Mouse (Mus musculus): Measurements from ENCODE around the gene Fahd1.

The Fahd1 gene

DNA sequence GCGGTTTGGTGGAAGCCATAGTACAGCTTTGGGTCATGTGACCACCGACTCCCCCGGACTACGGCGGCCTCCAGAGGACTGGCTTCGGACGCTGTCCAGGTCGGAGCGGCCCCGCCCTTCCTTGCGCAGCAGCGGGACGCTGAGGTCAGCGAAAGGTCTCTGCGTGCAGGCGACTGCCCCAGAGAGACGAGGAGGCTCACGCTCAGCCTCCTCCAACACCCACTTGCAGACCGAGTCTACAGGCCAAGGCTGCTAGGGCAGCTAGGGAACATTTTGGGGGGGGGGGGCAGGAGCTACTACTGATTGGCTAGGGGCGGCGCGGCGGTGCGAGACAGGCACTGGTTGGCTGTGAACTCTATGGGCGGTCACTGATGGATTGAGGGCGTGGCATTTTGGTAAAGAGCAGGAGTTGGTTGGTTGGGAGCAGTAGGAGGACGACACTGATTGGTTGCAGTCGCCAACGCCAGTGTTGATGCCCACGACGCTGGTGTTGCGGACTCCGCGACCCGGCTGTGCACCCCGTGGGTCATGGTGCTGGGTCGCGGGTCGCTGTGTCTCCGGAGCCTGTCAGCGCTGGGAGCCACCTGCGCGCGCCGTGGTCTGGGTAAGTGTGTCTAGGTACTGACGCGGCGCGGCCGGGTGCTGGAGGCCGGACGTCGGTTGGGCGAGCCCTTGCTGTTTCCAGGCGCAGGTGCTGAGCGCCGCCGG is at the start of gene Fahd1:
Gene Fahd1, minus strand, starts transcription at position 300 of the 708 bp plus-strand sequence.
- peak; percentile 99 for DNase-seq

DNA sequence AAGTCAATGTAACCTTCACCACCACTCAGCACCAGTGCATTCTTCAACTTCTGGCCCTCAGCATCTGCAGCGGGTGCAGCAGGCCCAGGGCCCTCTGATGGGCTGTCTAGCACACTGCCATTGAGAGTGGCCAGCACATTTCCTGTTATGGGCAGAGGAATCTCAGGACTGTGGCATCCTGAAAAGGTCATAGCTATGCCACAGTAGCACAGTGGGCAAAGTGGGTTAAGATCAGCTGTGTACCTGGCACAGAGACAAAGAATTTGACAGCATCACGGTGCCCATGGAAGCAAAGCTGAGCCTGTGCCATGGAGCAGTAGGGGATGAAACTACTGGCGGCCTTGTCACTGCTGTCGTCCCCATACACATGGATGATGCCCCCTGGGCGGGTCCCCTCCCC is 49.0 kb upstream of the Fahd1 start:
- peak; percentile 3 for DNase-seq

DNA sequence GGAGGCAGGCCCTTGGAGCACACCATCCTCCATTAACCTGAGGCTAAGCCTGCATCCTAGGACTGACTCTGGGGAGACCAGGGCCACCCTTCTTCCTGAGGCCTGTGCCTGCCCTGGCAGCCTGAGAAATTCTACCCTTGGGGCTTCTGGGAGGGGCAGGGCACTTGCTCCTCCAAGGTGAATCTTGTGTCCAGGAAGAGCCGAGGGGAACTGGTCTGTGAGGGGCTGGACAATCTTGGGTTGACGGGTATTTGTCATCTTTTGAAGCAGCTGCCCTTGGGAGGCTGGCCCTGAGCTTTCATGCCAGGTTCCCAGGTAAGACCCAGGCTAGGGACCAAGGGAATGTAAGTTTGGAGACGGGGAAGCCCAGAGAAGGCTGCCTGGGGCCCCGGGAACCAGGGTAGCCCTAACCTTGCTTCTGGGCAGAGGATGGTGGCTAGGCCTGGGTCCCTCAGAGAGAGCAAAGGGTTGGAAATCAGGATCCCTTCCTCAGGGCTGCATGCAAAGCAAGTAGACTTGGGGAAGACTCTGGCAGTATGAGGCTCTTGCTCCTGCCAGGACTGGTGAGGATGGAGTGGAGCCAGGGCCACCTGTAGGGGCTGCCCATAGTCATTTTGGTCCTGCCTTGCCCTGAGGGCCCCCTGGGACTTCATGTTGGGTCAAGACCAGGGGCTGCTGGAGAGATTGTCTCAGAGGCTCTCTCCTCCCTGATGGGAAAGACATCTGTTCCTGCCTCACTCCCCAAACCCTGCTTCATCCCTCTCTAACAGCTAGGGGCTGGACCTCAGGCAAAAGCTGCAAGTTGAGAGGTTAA is 48.1 kb upstream of the Fahd1 start:
- no peak for DNase-seq

DNA sequence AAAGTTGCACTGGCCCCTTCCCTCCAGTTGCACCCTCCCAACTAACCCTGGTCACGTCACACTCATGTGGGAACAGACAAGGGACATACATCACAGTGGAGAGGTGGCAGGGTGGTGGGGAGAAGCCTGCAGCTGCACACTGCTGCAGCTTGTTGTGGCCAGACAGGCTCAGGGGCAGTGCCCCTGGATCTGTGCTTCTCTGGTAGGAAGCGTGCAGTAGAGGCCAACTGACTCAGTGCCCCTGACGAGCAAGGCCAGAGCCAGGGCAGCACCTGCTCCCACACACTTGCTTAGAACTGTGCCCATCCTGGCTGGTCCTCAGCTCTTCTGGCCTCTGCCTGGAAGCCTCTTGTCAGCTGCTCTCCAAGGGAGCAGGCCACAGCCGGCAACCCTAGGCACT is 47.4 kb upstream of the Fahd1 start:
- DNase-seq = no peak

DNA sequence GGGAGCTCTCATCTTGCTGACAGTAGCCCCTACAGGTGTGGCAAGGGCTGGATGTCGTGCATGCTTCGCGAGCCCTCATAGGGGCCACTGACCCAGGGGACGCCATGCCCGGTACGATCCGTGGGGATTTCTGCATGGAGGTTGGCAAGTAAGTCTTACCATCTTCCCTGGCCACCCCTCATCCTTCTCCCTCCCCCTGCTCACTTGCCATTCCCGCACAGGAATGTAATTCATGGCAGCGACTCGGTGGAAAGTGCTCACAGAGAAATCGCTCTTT is 46.8 kb upstream of the Fahd1 start:
- no peak for DNase-seq

DNA sequence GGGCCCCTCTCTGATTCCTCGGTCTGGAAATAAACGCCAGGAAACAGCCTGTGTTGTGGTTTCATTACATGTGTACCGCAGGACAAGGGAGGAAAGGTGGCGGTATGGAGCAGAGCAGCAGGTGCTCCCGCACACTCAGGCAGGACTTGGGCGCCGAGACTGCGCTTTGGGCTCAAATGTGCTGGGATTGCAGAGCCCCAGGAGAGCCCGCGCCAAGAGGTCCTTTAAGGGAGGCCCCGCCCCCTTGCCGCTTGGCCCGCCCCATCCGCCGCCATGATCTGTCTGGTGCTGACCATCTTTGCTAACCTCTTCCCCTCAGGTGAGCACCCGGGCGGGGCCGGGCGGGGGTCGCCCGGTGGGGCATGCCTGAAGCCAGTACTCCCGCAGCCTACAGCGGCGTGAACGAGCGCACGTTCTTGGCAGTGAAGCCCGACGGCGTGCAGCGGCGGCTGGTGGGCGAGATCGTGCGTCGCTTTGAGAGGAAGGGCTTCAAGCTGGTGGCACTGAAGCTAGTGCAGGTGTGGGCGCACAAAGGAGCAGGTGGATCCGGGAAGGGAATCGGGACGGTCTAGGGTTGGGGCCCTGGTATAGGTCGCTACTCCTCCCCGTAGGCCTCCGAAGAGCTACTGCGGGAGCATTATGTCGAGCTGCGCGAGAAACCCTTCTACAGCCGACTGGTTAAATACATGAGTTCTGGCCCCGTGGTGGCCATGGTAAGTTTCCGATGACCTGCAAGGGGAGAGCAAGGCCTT is 46.3 kb upstream of the Fahd1 start, which contains the start of gene Nme3:
Gene Nme3, plus strand, starts transcription at position 260 of the 752 bp plus-strand sequence.
- peak; percentile 79 for DNase-seq

DNA sequence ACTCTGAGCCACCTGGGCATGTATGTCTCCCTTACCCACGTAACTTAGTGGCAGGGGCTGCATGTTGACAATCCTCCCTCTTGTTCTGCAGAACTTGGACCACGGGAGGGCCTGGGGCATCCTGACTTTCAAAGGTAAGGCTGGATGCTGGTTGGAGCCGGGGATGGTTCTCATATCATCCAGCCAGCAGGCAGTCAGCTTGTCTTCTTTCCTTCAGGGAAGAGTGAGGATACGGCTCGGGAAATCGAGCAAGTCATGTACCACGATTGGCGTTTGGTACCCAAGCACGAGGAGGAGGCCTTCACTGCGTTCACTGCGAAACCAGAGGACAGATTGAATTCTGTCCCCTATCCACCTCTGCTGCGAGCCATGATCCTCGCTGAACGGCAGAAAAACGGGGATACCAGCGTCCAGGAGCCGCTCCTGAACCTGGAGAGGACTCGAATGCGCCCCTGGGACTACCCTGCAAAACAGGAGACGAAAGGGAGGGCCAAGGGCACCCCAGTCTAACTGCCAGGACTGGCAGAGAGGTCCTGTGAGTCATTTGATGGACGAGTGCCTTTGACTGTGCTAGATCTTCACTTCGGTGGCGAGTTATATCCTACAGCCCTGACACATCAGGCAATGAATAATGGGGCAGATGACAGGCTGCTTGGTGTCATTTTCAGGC is 45.5 kb upstream of the Fahd1 start:
- DNase-seq = no peak

DNA sequence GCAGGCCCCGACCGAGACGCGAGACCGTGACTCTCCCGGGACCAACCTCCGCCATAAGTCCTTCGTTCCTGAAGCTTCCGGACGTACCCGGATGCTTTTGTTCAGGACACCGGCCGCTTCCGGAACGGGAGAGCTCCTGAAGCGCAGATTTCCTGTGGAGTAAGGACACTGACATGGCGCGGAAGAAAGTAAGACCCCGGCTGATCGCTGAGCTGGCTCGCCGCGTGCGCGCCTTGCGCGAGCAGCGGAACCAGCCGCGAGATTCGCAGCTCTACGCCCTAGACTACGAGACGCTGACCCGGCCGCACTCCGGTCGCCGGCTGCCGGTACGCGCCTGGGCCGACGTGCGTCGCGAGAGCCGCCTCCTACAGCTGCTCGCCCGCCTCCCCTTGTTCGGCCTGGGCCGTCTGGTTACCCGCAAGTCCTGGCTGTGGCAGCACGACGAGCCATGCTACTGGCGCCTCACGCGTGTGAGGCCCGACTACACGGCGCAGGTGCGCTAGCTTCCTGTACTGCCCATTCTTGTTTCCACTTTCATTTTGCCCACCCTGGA is 44.9 kb upstream of the Fahd1 start, which contains the start of the genes Eme2 and Mrps34:
Gene Eme2, minus strand, starts transcription at position 93 of the 553 bp plus-strand sequence.
Gene Mrps34, plus strand, starts transcription at position 122 of the 553 bp plus-strand sequence.
- peak; percentile 80 for DNase-seq

DNA sequence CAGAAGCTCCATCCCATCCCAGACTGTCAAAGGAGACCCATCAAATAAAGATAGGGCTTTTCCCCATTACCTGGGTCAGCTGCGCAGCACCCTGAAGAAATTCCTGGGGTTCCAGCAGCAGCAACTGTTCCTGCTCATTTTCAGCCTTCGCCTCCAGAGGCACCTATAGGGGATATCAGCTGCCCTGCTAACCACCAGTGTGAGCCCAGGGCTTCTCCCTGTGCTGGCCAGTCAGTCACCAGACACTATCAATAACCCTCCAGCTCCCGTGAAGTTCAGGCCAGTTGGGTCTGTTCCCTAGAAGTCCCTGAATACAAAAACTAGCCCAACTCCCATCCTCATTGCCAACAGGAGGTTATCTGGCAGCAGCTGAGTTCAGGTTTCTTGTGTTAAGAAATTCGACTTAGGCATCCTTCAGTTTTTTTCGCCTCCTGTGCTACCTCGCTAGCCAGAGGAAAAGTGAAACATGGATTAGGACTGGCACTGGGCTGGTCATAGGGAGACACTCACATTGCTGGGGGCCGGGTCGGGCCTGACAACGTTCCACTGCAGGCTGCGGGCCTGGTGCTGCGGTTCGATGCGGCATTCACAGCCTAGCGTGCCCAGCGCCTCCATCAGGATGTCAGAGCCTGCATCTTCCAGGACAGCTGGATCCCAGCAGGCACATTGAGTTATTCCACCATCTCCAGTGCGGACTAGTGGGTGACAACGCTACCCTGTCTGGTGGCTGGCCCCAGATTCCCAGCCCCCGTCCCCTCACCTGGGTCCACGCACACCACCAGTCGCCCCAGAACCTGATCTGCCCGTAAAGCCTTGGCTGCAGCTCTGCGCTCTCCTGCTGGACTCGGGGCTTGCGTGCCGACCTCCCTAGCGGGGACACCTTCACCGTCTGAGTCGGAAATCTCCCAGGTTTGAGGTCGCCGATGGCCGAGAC is 44.2 kb upstream of the Fahd1 start:
- DNase-seq = no peak

DNA sequence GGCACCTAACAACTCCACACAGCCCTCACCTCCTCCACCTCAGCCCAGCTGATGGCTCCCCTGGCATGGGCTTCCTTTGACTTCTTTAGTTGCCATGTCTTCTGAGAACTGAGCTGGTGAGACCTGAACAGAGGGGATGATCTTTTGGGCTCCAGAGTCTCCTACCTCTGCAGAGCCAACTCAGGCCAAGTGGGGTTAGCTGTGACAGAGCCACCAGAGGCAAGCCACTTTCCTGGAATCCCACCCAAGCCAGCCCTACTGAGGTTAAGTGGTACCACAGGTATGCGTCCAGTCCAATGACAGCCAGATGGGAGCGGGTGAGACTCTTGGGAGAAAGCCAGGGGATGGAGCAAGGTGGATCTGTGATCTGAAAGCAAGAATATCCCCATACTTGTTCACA is 43.1 kb upstream of the Fahd1 start:
- no peak for DNase-seq

DNA sequence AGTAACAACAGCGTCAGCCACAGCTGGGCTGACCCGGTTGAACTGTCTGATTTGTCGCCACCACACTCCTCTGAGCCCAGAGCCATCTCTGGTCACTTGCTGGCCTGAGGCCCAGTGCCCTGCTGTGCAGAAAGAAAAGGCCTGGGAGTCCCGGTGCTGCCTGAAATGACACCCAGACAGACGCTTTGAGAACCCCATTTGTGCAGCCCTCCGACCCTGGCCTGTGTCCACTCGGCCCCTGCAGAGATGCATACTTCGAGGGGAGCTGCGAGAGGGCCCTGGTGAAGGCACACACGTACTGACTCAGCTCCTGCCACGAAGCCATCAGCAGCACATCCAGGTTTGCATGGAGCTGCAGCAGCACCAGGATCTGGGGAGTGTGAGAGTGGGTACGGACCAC is 42.6 kb upstream of the Fahd1 start:
- DNase-seq = no peak

DNA sequence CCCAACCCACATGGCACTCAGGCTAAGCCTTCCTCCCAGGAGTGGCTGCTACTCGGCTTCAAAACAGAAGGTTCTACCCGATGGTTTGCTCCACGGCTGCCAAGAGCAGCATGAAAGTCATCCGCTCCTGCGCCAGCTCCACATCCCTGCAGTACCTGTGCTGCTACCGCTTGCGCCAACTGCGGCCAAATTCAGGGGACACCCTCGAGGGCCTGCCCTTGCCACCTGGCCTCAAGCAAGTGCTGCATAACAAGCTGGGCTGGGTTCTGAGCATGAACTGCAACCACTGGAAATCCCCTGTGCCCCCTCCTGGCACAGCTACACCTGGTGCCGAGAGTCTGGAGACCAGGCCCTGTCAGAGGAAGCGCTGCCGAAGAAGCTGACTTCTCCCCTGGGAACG is 41.2 kb upstream of the Fahd1 start:
- no peak for DNase-seq

DNA sequence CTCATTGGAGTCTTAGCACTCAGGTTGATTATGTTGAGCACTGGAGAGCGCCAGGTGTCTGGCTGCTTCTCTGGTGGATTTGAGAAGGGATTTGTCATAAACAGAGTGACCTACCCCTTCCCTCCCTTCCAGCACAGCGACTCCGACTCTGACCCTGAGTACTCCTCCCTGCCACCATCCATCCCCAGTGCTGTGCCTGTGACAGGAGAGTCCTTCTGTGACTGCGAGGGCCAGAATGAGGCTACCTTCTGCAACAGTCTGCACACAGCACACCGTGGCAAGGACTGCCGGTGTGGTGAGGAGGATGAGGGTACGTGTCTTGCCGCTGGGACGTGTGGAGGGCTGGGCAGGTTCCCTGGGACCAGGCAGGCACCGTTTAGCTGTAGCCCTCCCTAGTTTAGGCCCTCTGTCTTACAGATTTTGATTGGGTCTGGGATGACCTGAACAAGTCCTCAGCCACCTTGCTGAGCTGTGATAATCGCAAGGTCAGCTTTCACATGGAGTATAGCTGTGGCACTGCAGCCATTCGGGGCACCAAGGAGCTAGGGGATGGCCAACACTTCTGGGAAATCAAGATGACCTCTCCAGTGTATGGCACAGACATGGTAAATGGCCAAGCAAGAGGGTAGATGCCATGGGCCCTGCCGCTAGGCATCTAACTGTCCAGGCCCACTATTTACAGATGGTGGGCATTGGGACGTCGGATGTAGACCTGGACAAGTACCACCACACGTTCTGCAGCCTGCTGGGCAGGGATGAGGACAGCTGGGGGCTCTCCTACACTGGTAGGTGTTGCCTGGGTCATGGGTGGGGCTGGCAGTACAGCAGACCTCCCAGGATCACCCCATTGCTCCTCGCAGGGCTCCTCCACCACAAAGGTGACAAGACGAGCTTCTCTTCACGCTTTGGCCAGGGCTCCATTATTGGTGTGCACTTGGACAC is 40.3 kb upstream of the Fahd1 start:
- DNase-seq = no peak

DNA sequence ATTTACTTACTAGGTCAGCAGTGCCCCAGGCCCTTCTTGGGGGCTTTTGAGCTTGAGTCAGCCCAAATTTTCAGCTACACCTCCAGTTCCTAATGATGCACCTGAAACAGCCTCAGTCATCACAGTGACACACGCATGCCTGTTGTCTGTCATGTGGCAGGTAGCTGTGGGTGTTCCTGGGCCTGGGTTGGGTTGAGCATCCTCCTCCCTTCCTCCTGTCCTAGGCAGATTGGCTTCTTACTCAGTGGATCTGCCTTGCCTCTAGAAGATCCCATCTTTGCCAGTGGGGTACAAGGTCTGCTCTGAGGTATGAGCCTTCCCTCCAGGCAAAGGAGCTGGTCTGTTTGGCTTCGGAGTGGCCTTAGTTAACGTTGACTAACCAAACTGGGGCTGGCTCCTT is 38.7 kb upstream of the Fahd1 start:
- no peak for DNase-seq

DNA sequence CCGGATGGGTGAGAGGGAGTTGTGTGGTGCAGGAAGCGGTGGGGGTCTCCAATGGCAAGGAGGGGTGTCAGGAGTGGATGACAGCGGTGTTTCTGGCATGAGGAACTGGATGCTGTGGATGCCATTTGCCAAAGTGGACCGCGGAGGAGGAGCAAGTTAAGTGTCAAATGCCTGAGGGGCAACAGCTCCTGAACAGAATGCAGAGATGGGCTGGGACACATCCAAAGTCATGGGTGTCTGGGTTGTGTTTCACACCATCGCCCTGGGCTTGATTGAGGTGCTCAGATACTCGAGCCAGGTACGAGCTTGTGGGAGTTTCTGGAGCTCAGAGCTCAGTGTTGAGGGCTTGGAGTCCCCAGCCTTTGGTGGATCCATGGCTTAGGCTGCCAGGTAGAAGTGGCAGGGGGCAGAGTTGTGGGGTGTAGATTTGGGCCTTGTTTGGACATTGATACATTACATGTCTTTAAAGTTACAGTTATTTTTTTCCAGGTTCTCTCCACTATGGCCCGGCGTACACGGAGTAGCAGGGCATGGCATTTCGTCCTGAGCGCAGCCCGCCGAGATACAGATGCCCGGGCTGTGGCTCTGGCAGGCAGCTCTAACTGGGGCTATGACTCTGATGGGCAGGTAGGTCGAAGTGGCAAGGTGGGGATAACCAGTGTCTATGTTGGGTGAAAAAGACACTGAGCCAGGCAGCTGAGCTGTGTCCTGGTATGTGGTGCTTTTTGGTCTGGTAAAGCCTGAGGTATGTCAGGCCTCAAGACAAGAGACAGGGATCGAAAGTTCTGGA is 37.3 kb upstream of the Fahd1 start:
- DNase-seq = no peak

DNA sequence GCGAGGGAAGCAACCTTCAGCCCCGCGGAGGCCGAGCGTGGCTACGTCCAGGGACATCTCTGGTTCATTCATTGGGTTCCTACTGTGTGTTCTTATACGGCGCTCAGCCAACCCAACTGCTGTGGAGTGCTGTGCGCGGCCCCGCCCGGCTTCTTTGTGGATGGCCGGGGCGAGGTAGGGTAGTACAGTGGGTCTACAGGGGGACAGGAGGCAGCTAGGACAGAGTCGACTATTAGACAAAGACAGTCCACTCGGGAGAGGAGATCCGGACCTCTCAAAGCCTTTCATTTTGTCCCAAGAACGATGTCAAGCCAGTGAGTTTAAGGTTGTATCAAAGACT is 36.7 kb upstream of the Fahd1 start:
- no peak for DNase-seq

DNA sequence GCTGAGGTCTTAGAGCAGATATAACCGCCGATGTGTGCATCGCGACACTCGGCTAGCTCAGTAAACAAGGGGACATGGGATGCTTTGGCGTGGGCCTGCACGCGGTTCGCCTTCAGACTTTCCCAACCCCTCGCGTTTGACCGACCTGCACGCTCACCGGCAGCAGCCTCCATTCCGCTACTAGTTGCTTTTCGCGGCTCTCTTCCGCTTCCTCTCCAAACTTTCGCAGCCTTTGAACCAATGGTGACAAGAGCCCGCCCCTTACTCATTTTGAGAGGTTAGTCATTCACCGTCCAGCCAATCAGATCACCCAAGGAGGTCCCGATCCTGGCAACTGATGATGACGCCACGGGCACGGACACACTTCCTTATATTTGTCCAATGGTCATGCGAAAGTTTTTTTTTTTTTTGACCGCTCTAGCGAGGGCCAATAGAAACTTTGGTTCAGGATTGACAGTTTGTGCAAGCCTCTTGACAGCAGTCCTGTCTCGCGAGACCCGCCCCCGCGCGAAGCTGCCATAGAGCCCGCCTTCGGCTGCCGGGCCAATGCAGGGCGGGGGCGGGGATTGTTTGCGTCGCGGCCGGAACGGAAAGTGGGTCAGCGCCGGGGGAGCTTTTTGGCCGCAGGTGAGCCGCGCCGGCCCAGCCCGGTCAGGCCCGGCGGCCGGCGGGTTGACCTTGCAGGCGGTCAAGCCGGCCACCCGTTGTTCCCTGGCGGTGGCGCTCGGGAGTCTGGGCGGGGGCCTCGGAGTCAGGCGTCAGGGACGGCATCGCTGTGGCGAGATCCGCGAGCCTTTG is 36.2 kb upstream of the Fahd1 start, which contains the start of the genes Nubp2 and Spsb3:
Gene Nubp2, minus strand, starts transcription at position 216 of the 798 bp plus-strand sequence.
Gene Spsb3, plus strand, starts transcription at position 510 of the 798 bp plus-strand sequence.
- peak; percentile 100 for DNase-seq

DNA sequence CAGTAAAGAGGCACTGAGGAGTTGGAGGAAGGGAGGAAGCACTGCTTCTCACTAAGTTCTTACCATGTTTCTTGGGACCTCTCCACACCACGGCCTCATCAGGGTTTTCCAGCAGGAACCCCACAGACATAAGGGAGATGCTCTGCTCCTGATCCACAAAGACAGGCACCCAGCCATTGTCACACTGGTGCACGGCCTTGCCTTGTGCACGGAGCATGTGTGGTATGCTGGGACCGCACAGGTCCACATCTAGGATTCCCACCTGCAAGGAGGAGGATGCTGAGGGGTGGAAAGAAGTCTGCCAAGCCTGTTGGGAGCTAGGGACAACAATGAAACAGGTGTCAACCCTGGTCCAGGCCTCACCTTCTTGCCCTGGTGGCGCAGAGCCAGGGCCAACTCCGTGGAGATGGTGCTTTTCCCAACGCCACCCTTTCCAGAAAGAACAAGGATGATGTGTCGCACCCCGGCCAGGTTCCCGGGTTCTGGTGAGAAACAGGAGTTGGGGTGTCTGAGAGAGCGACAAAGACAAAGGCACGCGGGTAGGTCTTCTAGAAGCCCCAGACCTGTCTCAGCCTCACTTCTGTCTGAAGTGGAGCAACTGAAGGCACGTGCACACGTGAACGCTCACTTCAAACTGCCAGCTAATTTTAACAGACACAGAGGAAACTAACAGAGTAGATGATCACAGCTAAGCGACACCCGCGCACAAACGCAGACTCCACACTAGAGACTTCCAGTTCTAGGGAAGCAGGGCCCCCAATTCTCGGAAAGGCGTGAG is 35.4 kb upstream of the Fahd1 start:
- DNase-seq = no peak

Measured in kidney, adult 11 months (tissue).